Mouse (Mus musculus) lung, adult 18-20 months (tissue): ENCODE measurements around the gene Gpn1.

Experiments
- DNase-seq, 2 experiments: peaks; one replicate each; pipeline ENCODE4 v3.0.0; 2022; ENCODE audit warnings: mixed read lengths in 2 of 2

Gpn1 gene

GRCm38 (mm10) chr5:31560352-31560751 is 65.8 kb downstream of the Gpn1 start:
- DNase-seq, result no peak

GRCm38 (mm10) chr5:31562036-31562666 is 67.6 kb downstream of the Gpn1 start:
- peak; percentile 38 to 40 for DNase-seq
